ENCODE assay signal across 8 mouse cellular contexts in genomic region chr10:8866062-8866642, GRCm38 (mm10). TPM values are rescaled to one million over a fixed set of nuclear protein-coding genes. Genes with fewer than 3 reads are reported as not detected.
DNase-seq lines count a peak whose midpoint lies in the region; ATAC-seq lines count a peak whose summit lies in the region.

No protein-coding gene starts in this region.

- no peaks in the 10 kb centered on the region for H3K27me3 ChIP-seq in forebrain, embryonic 14.5 days (replicated peaks; ENCODE audit: control insufficient read depth, insufficient read depth, low read length)
- H3K27me3 ChIP-seq in forebrain, embryonic 15.5 days, result no peaks in the 10 kb centered on the region
- no peaks in the 10 kb centered on the region for H3K27me3 ChIP-seq in heart, embryonic 13.5 days (replicated peaks)
- no peaks in the 10 kb centered on the region for H3K27me3 ChIP-seq in forebrain, embryonic 11.5 days (ENCODE audit: control insufficient read depth, insufficient read depth, low read length)

- no peak overlapping the region for H3K27ac ChIP-seq in forebrain, embryonic 14.5 days (ENCODE audit: low read depth, low read length)
- H3K27ac ChIP-seq in forebrain, embryonic 15.5 days (replicated peaks), result no peak overlapping the region
- peak overlapping the region; percentile 71 for H3K27ac ChIP-seq in heart, embryonic 13.5 days (replicated peaks)
- H3K27ac ChIP-seq in forebrain, embryonic 11.5 days (ENCODE audit: low read depth, low read length), result no peak overlapping the region

- no peak overlapping the region for H3K9ac ChIP-seq in forebrain, embryonic 14.5 days (ENCODE audit: low read length)
- H3K9ac ChIP-seq in forebrain, embryonic 15.5 days (replicated peaks), result no peak overlapping the region
- H3K9ac ChIP-seq in heart, embryonic 13.5 days, result no peak overlapping the region
- H3K9ac ChIP-seq in forebrain, embryonic 11.5 days (ENCODE audit: low read length), result no peak overlapping the region

- H3K9me3 ChIP-seq in forebrain, embryonic 14.5 days (replicated peaks; ENCODE audit: control insufficient read depth, low read length), result no peaks in the 10 kb centered on the region
- no peaks in the 10 kb centered on the region for H3K9me3 ChIP-seq in forebrain, embryonic 15.5 days
- no peaks in the 10 kb centered on the region for H3K9me3 ChIP-seq in heart, embryonic 13.5 days
- no peaks in the 10 kb centered on the region for H3K9me3 ChIP-seq in forebrain, embryonic 11.5 days (ENCODE audit: control insufficient read depth, low read length)

- no peaks in the 10 kb centered on the region for H3K4me1 ChIP-seq in forebrain, embryonic 14.5 days (ENCODE audit: control insufficient read depth, insufficient read depth, low read length)
- peaks cover 5% of the 10 kb centered on the region; the same call in 1 of the 2 replicates for H3K4me1 ChIP-seq in forebrain, embryonic 15.5 days
- 0 out of 2 replicates have a peak, but pooled peaks cover 6% of the 10 kb centered on the region for H3K4me1 ChIP-seq in heart, embryonic 13.5 days
- no peaks in the 10 kb centered on the region for H3K4me1 ChIP-seq in forebrain, embryonic 11.5 days (replicated peaks; ENCODE audit: control insufficient read depth, insufficient read depth, low read length)

- no peak overlapping the region for H3K4me3 ChIP-seq in forebrain, embryonic 14.5 days (ENCODE audit: low read depth, low read length)
- H3K4me3 ChIP-seq in forebrain, embryonic 15.5 days, result no peak overlapping the region
- H3K4me3 ChIP-seq in heart, embryonic 13.5 days, result no peak overlapping the region
- H3K4me3 ChIP-seq in forebrain, embryonic 11.5 days (ENCODE audit: low read depth, low read length), result no peak overlapping the region

- no peaks in the 10 kb centered on the region for H3K36me3 ChIP-seq in forebrain, embryonic 14.5 days (ENCODE audit: control insufficient read depth, insufficient read depth, low read length)
- no peaks in the 10 kb centered on the region for H3K36me3 ChIP-seq in forebrain, embryonic 15.5 days
- no peaks in the 10 kb centered on the region for H3K36me3 ChIP-seq in heart, embryonic 13.5 days
- H3K36me3 ChIP-seq in forebrain, embryonic 11.5 days (ENCODE audit: control insufficient read depth, insufficient read depth, low read length), result no peaks in the 10 kb centered on the region

- 88% methylated on average over 4 of the region's 4 CpGs for WGBS in forebrain, embryonic 14.5 days
- WGBS in forebrain, embryonic 15.5 days, result 86% methylated on average over 4 of the region's 4 CpGs
- 55% methylated on average over 4 of the region's 4 CpGs for WGBS in heart, embryonic 13.5 days
- 87% methylated on average over 4 of the region's 4 CpGs for WGBS in forebrain, embryonic 11.5 days

- ATAC-seq in forebrain, embryonic 14.5 days, result 0 out of 2 replicates have a peak, but pooled peaks have one; percentile 12
- ATAC-seq in forebrain, embryonic 15.5 days (replicated peaks), result no peak
- peak; percentile 70 for ATAC-seq in heart, embryonic 13.5 days (ENCODE audit: extremely low read depth, insufficient number of reproducible peaks, low FRiP score, low TSS enrichment)
- no peak for ATAC-seq in forebrain, embryonic 11.5 days (replicated peaks; ENCODE audit: low FRiP score)

- no peak for DNase-seq in forebrain, embryonic 14.5 days (ENCODE audit: low spot score)
- peak; percentile 78 to 91 for DNase-seq in kidney, postnatal 25 days
- peak; percentile 72 to 89 for DNase-seq in lung, postnatal 4 days
- no peak for DNase-seq in layer of hippocampus, adult 11-12 months (ENCODE audit: low spot score)
- no peak for DNase-seq in forebrain, embryonic 11.5 days (ENCODE audit: low spot score)
- no peak for DNase-seq in B cell, adult 2 months

- H3K4me2 ChIP-seq in forebrain, embryonic 14.5 days (ENCODE audit: low read length), result no peak overlapping the region
- no peak overlapping the region for H3K4me2 ChIP-seq in forebrain, embryonic 15.5 days (replicated peaks)
- H3K4me2 ChIP-seq in heart, embryonic 13.5 days, result no peak overlapping the region
- no peak overlapping the region for H3K4me2 ChIP-seq in forebrain, embryonic 11.5 days (ENCODE audit: low read depth, low read length, severe bottlenecking)

RNA-seq across cellular contexts. Expression of gene Sash1, which starts 19.7 kb away (rescaled TPM):
- 1.9 and 2.2 TPM in 2 replicates for polyA plus RNA-seq in forebrain, embryonic 14.5 days (2014; fragmentation: Nextera tagmentation; extraction: Ambion mirVana)
- polyA plus RNA-seq in forebrain, embryonic 15.5 days (2015; fragmentation: Nextera tagmentation; extraction: Ambion mirVana), result 1.7 TPM in 2 replicates
- 3.3 and 3.5 TPM in 2 replicates for polyA plus RNA-seq in heart, embryonic 13.5 days (2015; fragmentation: Nextera tagmentation; extraction: Ambion mirVana)
- 2.2 and 4.5 TPM in 2 replicates for polyA plus RNA-seq in forebrain, embryonic 11.5 days (2014; fragmentation: Nextera tagmentation; extraction: Ambion mirVana)

Comparison
In these comparisons a context has a peak if more than half of its experiments do, and no peak if none do; other contexts are left out.
1. ATAC-seq: peak in forebrain, embryonic 14.5 days (single experiment) and heart, embryonic 13.5 days (single experiment); none in forebrain, embryonic 15.5 days (single experiment) and forebrain, embryonic 11.5 days (single experiment).
2. DNase-seq: peak in kidney, postnatal 25 days (2 of 2) and lung, postnatal 4 days (2 of 2); none in forebrain, embryonic 14.5 days (single experiment), layer of hippocampus, adult 11-12 months (single experiment), forebrain, embryonic 11.5 days (single experiment) and B cell, adult 2 months (0 of 2).